Mouse (Mus musculus) spleen, postnatal 36 days (tissue): ENCODE measurements around the gene Wnt5a.

Experiments used
- DNase-seq, 2 experiments: peaks; one replicate each; pipeline ENCODE4 v3.0.0; 2022; ENCODE audit warnings: low spot score in 2 of 2, mixed read lengths in 1 of 2

Gene Wnt5a

GRCm38 (mm10) chr14:28509441-28510340 lies 5.1 kb downstream of the Wnt5a start:
- DNase-seq = no peak

DNA sequence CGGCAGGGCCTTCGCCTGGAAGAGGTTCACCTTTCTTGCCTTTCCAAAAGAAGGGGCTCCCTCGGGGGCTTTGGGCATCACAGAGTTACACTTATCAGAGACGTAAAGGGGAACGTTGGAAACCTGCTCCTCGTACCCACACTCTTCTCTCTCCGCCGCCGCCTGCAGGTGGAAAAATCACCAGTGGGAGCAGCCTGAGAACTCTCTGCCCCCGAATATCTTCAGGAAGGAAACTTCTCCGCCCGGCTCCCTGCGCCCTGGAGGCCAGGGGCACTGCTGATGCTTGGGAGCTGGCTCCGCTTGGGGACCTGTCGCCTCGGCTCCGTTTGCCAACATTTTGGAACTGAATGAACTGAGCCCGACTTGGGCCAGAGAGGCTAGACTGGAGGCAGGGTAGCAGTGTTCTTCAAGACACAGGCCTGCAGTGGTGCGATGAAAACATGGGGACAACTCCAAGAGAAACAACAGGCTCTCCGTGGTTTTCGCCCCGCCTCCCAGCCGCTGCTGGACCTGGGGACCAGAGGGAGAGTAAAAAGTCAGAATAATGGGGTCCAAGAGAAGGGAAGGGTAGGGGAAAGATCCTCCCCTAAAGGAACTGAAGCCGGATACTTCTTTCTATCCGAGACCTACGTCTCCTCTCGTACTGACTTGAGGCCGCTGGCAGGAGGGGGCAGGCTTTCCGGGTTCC lies 5.9 kb downstream of the Wnt5a start:
- DNase-seq = no peak

DNA sequence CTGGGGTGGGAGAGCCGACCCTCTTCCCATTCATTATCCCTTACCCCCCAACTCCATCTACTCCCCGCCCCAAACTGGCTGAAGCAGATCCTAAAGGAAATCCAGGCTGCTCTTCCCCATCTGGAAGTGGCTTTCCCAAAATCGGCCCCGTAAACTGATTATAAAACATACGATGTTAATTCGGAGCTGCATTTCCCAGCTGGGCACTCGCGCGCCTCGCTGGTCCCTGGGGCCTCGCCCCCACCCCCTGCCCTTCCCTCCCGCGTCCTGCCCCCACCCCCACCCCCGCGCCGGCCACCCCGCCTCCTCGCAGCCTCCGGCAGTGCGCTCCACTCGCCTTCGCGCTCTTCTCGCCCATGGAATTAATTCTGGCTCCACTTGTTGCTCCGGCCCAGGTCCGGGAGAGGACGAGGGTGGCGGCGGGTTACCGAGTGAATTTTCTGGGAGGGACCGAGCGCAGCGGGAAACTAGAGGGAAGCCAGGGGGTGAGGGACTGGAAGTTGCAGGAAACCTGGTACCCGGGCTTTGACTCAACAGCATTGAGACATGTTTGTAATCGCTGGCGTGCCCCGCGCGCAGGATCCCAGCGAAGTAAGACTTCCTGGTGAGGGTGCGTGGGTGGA lies 6.6 kb downstream of the Wnt5a start:
- no peak for DNase-seq

DNA sequence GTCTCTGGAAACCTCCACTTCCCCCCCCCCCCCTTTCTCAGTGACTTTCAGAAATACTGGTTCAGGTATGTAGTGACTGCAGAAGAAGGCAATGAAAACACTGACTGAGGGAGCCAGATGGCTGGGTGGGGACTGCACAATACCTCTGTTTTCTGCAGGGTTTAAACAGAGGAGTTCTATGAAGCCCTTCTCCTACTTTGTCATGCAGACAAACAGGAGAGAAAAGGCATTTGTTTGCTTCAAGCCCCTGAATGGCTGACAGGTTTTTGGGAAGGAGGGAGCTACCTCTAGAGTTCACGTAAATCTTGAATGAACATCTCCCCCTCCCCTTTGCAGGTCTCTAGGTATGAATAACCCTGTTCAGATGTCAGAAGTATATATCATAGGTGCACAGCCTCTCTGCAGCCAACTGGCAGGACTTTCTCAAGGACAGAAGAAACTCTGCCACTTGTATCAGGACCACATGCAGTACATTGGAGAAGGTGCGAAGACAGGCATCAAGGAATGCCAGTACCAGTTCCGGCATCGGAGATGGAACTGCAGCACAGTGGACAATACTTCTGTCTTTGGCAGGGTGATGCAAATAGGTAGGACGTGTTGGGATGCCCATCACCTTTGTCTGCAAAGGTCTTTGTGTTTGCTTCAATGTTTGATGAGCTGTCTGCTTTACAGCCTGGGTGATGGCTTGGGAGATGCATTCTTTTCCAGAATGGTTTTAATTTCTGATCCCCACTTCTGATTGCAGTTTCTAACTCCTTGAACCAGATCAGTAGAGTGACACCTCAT lies 8.4 kb downstream of the Wnt5a start:
- DNase-seq = no peak

DNA sequence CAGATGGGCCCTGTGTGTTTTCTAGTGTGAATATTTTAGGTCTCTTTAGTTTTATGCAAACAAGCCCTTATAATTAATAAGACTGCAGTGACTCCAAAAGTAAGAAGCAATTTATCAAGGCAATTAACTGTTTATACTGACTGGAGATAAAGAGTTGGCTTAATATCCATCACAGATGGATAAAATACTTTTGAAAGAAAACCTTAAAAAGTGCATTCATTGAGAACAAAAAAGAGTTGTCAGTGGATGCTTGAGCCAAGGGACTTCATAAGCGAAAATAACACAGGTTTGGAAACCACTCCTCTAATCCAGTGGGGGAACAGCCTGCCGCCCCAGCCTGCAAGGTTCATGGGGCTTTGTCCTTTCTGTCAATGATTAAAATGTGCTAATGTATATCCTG lies 9.6 kb downstream of the Wnt5a start:
- no peak for DNase-seq

DNA sequence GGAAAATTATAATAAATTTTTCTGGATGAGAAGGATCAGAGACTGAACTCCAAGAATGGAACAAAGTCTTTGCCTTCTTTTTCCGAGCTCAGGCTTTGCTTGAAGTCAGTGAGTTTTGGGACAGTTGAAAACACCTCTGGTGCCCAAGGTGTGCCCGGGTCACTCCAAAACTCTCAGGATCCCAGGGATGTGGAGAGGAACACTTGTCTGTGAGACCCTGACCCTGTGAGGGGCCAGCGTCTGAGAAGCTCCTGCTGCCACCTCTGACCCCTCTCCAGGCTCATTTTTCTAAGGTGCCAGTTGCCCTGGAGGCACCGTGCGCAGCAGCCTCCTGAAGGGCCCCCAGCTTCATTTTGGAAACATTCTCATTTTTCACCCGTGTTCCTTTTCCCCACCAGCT lies 10.8 kb downstream of the Wnt5a start:
- DNase-seq = no peak

DNA sequence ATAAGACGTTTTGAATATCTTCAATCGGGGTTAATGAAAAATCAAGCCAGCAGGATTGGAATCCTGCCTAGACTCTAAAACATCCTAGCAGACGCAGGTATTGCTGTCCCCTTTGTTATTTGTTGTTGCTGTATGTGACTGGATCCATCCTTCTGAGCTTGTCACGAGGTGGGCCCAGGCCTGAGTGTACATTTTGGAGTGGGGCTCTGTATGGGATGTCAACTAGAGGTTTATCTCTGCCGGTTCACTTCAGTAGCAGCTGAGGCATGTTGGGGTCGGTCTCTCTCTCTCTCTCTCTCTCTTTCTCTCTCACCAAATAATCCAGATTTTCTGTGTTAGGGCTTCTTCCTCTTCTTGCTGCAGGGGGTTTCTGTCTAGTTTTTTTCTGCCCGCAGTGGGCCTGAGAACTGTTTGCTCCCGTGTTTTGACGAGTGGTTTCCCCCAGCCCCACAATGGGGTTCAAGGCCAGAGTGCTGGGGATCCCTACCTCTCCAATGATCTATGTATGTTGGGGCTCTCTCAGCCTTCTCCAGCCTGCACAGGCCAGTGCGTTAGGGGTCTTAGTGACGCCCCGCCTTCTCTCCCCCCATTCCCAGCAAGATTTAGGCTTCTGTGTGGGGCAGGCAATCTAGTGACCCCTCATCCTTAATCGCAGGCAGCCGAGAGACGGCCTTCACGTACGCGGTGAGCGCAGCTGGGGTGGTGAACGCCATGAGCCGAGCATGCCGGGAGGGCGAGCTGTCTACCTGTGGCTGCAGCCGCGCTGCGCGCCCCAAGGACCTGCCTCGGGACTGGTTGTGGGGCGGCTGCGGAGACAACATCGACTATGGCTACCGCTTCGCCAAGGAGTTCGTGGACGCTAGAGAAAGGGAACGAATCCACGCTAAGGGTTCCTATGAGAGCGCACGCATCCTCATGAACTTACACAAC lies 13.3 kb downstream of the Wnt5a start:
- DNase-seq = no peak

DNA sequence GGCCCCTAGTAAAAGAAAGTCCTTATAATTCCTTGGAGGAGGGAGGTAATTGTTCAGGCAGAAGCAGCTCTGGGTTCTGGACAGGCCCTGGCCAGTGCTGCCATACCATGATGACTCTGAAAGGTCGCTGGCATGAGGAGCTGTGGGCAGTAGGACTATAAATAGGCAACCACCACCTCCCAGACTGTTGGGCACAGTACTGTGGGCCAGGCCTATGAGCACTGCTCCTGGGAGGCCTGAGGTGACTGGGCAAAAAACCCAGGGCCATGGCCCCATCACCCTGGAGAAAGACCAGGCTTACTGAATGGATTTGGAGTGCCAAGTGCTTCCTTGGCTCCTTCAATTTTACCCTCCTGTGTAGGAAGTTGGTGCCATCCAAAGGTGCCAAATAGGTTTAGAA lies 16.6 kb downstream of the Wnt5a start:
- no peak for DNase-seq

DNA sequence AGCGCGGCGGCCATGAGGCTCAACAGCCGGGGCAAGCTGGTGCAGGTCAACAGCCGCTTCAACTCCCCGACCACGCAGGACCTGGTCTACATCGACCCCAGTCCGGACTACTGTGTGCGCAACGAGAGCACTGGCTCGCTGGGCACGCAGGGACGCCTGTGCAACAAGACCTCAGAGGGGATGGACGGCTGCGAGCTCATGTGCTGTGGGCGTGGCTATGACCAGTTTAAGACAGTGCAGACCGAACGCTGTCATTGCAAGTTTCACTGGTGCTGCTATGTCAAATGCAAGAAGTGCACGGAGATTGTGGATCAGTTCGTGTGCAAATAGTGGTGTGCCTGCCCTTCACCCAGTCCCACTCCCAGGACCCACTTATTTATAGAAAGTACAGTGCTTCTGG lies 18.1 kb downstream of the Wnt5a start:
- no peak for DNase-seq

GRCm38 (mm10) chr14:28525566-28525965 lies 21.0 kb downstream of the Wnt5a start:
- DNase-seq = no peak

DNA sequence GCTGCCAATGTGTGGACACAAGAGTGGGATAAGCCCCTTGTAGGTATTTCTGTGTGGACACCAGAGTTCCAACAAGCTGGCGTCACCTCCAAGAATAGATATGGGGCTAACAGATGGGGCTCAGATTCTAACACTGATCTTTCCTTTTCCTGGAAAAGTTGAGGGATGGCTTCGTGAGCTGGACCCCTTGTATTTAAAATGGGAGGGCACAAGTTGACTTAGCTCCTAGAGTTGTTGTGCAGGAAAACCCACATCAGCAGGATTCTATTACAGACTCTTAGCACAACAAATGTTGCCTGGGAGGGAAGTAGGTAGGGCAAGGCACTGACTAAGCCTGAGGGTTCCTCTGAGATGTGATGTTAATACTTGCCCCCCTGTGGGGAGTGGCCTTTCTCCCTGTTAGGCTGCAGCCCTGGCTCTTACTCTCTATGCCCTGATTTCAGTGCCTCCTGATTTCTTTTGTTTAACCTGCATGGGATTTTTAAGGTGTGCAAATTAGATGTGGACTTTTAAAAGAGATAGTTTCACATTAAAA lies 23.7 kb downstream of the Wnt5a start:
- DNase-seq = no peak

DNA sequence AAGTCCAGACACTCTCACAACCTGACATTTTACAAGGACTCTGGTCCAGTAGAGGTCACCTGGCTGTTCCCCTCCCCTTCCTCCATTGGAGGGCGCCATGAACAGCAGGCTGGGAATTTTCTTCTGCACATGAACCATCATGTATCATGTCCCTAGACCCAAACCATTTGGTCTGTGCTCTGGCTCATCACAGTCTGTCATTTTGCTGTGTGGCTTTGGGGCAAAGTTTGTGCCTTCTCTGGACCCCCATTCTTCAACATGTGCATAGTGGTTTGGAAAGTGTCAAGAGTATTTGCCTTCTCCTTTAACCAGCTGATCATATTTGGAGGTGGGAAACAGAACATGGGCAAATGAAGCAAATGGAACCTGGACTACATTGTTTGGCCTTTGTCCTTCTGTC lies 27.0 kb downstream of the Wnt5a start:
- DNase-seq = no peak

GRCm38 (mm10) chr14:28532943-28533342 lies 28.4 kb downstream of the Wnt5a start:
- no peak for DNase-seq

DNA sequence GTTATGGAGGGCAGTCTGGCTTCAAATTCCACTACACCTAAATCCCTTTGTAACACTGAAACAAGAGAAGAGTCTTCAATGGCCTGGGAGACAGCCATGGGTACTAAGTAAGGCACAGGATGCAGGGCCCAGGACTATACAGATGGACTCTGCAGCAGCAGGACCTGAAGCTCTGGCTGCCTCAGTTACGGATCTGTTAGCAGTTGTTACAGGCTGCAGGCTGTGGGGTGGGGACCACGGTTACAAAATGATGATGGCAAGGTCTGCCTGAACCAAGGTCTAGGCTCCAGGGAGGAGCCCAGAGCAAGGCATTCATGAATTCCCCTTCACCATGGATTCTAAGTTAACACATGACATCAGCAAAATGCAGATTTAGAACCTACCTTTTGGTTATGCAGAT lies 29.3 kb downstream of the Wnt5a start:
- DNase-seq = no peak

DNA sequence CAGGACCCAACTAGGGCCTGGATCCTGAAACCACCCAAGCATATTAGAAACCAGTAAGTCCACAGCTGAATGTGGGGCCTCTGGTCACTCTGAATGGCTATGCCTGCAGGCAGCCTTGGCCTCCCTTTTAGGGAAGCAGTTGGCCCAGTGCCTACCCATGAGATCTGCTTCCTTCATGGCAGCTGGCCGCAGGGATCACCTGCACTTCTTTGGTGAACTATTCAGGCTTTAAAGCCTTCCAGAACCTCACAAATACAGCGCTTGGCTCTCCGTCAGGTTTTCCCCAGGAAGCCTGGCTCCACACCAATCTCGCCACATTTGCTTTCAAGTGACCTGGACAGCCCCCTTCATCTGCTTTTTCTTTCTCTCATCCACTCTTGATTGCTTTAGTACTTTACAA lies 31.3 kb downstream of the Wnt5a start:
- DNase-seq = no peak

DNA sequence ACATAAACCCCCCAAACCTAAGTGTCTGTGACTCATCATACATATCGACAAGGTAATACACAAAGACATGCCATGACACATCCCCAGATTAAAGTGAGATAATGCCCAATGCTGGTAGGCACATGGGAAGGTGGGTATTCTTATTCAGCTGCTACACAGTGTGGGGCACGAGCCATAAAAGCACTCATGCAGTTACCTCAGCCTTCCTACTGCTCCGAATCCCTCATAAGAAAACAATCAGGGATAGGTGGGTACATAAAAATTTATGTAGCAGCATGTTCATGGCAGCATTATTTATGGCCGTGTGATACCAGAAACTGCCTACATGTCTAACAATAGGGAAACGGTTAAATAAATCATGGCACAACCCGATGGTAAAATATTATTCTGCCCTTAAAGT lies 35.0 kb downstream of the Wnt5a start:
- DNase-seq = no peak

- no peak for DNase-seq
These were observed 37.7 kb downstream of the Wnt5a start for GRCm38 (mm10) chr14:28542117-28542741.

DNA sequence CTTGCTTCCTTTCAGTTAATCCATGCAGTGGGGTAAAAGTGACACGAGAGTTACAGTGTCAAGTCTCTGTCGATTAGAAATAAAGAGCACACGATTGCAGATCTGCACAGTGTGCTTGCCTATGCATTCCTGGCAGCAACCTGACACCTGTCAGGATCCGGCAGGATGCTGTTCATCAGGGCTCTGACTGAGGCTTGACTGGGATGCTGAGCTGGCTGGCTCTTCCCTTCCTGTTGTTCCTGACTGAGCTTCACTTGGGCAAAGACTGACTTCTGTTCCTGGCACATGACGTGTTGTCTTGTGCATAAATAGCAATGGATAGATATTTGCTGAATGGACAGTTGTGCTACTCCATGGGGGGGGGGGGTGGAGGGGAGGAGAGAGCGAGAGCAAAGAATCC lies 57.3 kb downstream of the Wnt5a start:
- DNase-seq = no peak
